8 mouse cellular contexts compared by ENCODE assay signal in the genomic region with DNA sequence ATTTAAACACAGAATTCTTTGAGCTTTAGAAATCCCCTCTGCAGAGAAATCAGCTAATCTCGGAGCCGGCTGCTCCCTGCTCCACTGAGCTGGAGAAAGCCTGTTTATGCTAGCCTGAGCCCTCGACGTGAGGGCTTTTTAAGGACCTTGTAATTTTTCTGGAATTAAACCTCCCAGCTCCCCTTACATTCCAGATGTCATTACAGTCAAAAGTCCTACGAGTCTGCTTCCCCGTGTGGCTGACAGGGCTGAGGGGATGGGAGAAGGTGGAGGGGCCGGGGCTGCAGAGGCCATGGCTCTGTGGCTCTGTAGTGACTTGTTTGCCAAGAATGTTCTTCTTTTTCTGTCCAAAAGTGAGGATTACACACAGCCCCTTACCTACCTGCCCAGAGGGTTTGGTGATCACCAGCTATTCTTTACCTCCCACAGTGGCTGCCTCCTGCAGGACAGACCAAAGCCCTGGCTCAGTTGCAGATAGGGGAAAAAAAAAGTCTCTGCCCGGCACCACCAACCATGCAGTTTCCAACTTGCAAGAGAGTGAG. TPM values are rescaled to one million over a fixed set of nuclear protein-coding genes. Genes with fewer than 3 reads are reported as not detected.
DNase-seq lines count a peak whose midpoint lies in the region; ATAC-seq and TF ChIP-seq lines count a peak whose summit lies in the region.

No protein-coding gene starts in this region.

- no peak for TF ChIP-seq CTCF in intestine, postnatal 0 days (IDR thresholded peaks at IDR 0.05; ENCODE audit: low read depth)

- DNase-seq in intestine, embryonic 14.5 days (ENCODE audit: low spot score) = no peak
- DNase-seq in embryonic facial prominence, embryonic 11.5 days (ENCODE audit: low spot score) = peak; percentile 59
- no peak for DNase-seq in midbrain, embryonic 14.5 days
- DNase-seq in thymus, postnatal 0 days (ENCODE audit: low spot score) = no peak
- DNase-seq in cerebellum, postnatal 4 days (ENCODE audit: low spot score in 2 of 2) = no peak
- no peak for DNase-seq in right cerebral cortex, postnatal 25 days

- no peak for ATAC-seq in intestine, embryonic 14.5 days (replicated peaks; ENCODE audit: low FRiP score, low TSS enrichment, low read depth)
- no peak for ATAC-seq in intestine, postnatal 0 days
- ATAC-seq in embryonic facial prominence, embryonic 11.5 days (replicated peaks; ENCODE audit: insufficient number of reproducible peaks, low FRiP score, low TSS enrichment, low read depth) = no peak
- no peak for ATAC-seq in hindbrain, embryonic 15.5 days (ENCODE audit: low FRiP score, low read depth)
- no peak for ATAC-seq in midbrain, embryonic 14.5 days (ENCODE audit: low FRiP score, low TSS enrichment)

- no peaks in the 10 kb centered on the region for H3K36me3 ChIP-seq in intestine, embryonic 14.5 days (ENCODE audit: control insufficient read depth, insufficient read depth, low read length)
- H3K36me3 ChIP-seq in intestine, postnatal 0 days (ENCODE audit: control insufficient read depth, insufficient read depth) = no peaks in the 10 kb centered on the region
- no peaks in the 10 kb centered on the region for H3K36me3 ChIP-seq in embryonic facial prominence, embryonic 11.5 days (replicated peaks; ENCODE audit: control insufficient read depth, insufficient read depth, low read depth, low read length)
- H3K36me3 ChIP-seq in hindbrain, embryonic 15.5 days = no peaks in the 10 kb centered on the region
- no peaks in the 10 kb centered on the region for H3K36me3 ChIP-seq in midbrain, embryonic 14.5 days (ENCODE audit: control insufficient read depth, insufficient read depth, low read length)

- 0 out of 2 replicates have a peak overlapping the region, but pooled peaks have one; percentile 14 for H3K27ac ChIP-seq in intestine, embryonic 14.5 days (ENCODE audit: low read depth)
- no peak overlapping the region for H3K27ac ChIP-seq in intestine, postnatal 0 days (ENCODE audit: low read depth, low read length)
- peak overlapping the region; percentile 87 for H3K27ac ChIP-seq in embryonic facial prominence, embryonic 11.5 days (replicated peaks; ENCODE audit: low read depth, low read length)
- H3K27ac ChIP-seq in hindbrain, embryonic 15.5 days (replicated peaks) = peak overlapping the region; percentile 91
- peak overlapping the region; percentile 91 for H3K27ac ChIP-seq in midbrain, embryonic 14.5 days (replicated peaks; ENCODE audit: low read depth, low read length)

- peaks cover 59% of the 10 kb centered on the region for H3K4me1 ChIP-seq in intestine, embryonic 14.5 days (replicated peaks; ENCODE audit: control insufficient read depth, insufficient read depth, low read length)
- H3K4me1 ChIP-seq in intestine, postnatal 0 days (replicated peaks; ENCODE audit: control insufficient read depth, insufficient read depth, low read length) = peaks cover 11% of the 10 kb centered on the region
- peaks cover 45% of the 10 kb centered on the region for H3K4me1 ChIP-seq in embryonic facial prominence, embryonic 11.5 days (ENCODE audit: control insufficient read depth, insufficient read depth, low read length)
- peaks cover 87% of the 10 kb centered on the region for H3K4me1 ChIP-seq in hindbrain, embryonic 15.5 days (replicated peaks)
- peaks cover 82% of the 10 kb centered on the region for H3K4me1 ChIP-seq in midbrain, embryonic 14.5 days (ENCODE audit: control insufficient read depth, insufficient read depth, low read length)

- no peaks in the 10 kb centered on the region for H3K9me3 ChIP-seq in intestine, embryonic 14.5 days (ENCODE audit: control insufficient read depth, low read length)
- no peaks in the 10 kb centered on the region for H3K9me3 ChIP-seq in intestine, postnatal 0 days (ENCODE audit: control insufficient read depth)
- H3K9me3 ChIP-seq in embryonic facial prominence, embryonic 11.5 days (replicated peaks; ENCODE audit: control insufficient read depth, low read length) = no peaks in the 10 kb centered on the region
- H3K9me3 ChIP-seq in hindbrain, embryonic 15.5 days = no peaks in the 10 kb centered on the region
- H3K9me3 ChIP-seq in midbrain, embryonic 14.5 days (ENCODE audit: control insufficient read depth, low read length) = no peaks in the 10 kb centered on the region

- no peak overlapping the region for H3K4me3 ChIP-seq in intestine, embryonic 14.5 days (ENCODE audit: low read depth, low read length)
- H3K4me3 ChIP-seq in intestine, postnatal 0 days (ENCODE audit: low read depth, low read length) = no peak overlapping the region
- no peak overlapping the region for H3K4me3 ChIP-seq in embryonic facial prominence, embryonic 11.5 days (ENCODE audit: low read depth, low read length)
- no peak overlapping the region for H3K4me3 ChIP-seq in hindbrain, embryonic 15.5 days
- H3K4me3 ChIP-seq in midbrain, embryonic 14.5 days (replicated peaks; ENCODE audit: low read depth, low read length) = no peak overlapping the region

- H3K27me3 ChIP-seq in intestine, embryonic 14.5 days (replicated peaks; ENCODE audit: control insufficient read depth, insufficient read depth, low read length) = no peaks in the 10 kb centered on the region
- no peaks in the 10 kb centered on the region for H3K27me3 ChIP-seq in intestine, postnatal 0 days (replicated peaks; ENCODE audit: control insufficient read depth, insufficient read depth, low read length)
- no peaks in the 10 kb centered on the region for H3K27me3 ChIP-seq in embryonic facial prominence, embryonic 11.5 days (ENCODE audit: control insufficient read depth, insufficient read depth, low read length)
- H3K27me3 ChIP-seq in hindbrain, embryonic 15.5 days = no peaks in the 10 kb centered on the region
- H3K27me3 ChIP-seq in midbrain, embryonic 14.5 days (ENCODE audit: control insufficient read depth, insufficient read depth, low read length) = no peaks in the 10 kb centered on the region

- H3K9ac ChIP-seq in intestine, embryonic 14.5 days (ENCODE audit: low read length) = no peak overlapping the region
- H3K9ac ChIP-seq in intestine, postnatal 0 days (ENCODE audit: low read depth, low read length) = no peak overlapping the region
- peak overlapping the region; percentile 54; the same call in 1 of the 2 replicates for H3K9ac ChIP-seq in embryonic facial prominence, embryonic 11.5 days (replicated peaks; ENCODE audit: low read length)
- H3K9ac ChIP-seq in hindbrain, embryonic 15.5 days = 0 out of 2 replicates have a peak overlapping the region, but pooled peaks have one; percentile 14
- H3K9ac ChIP-seq in midbrain, embryonic 14.5 days (replicated peaks; ENCODE audit: low read length) = peak overlapping the region; percentile 30; the same call in 1 of the 2 replicates

- WGBS in intestine, embryonic 14.5 days = 31% methylated on average over 8 of the region's 8 CpGs
- WGBS in intestine, postnatal 0 days = 56% methylated on average over 8 of the region's 8 CpGs
- 4% methylated on average over 8 of the region's 8 CpGs for WGBS in embryonic facial prominence, embryonic 11.5 days
- WGBS in hindbrain, embryonic 15.5 days = 8% methylated on average over 8 of the region's 8 CpGs
- WGBS in midbrain, embryonic 14.5 days = 5% methylated on average over 8 of the region's 8 CpGs

- no peak overlapping the region for H3K4me2 ChIP-seq in intestine, embryonic 14.5 days (ENCODE audit: low read length)
- H3K4me2 ChIP-seq in intestine, postnatal 0 days (replicated peaks; ENCODE audit: low read depth) = no peak overlapping the region
- H3K4me2 ChIP-seq in embryonic facial prominence, embryonic 11.5 days (ENCODE audit: low read depth, low read length) = peak overlapping the region; percentile 10; the same call in 1 of the 2 replicates
- peak overlapping the region; percentile 21; the same call in 1 of the 2 replicates for H3K4me2 ChIP-seq in hindbrain, embryonic 15.5 days
- H3K4me2 ChIP-seq in midbrain, embryonic 14.5 days (ENCODE audit: low read length) = peak overlapping the region; percentile 54

RNA-seq across cellular contexts. Expression of a gene that starts 29.0 kb away (rescaled TPM):
- polyA plus RNA-seq in intestine, embryonic 14.5 days (2014; fragmentation: Nextera tagmentation; extraction: Ambion mirVana) = 20.1 and 21.1 TPM in 2 replicates
- polyA plus RNA-seq in intestine, postnatal 0 days (2015; fragmentation: Nextera tagmentation; extraction: Ambion mirVana) = 16.7 and 17.1 TPM in 2 replicates
- 17.8 and 18.6 TPM in 2 replicates for polyA plus RNA-seq in embryonic facial prominence, embryonic 11.5 days (2014; fragmentation: Nextera tagmentation; extraction: Ambion mirVana)
- polyA plus RNA-seq in hindbrain, embryonic 15.5 days (2015; fragmentation: Nextera tagmentation; extraction: Ambion mirVana) = 27.8 and 31.9 TPM in 2 replicates
- 36.5 and 38.5 TPM in 2 replicates for polyA plus RNA-seq in midbrain, embryonic 14.5 days (2014; fragmentation: Nextera tagmentation; extraction: Ambion mirVana)
- polyA plus RNA-seq in thymus, postnatal 0 days (2015; fragmentation: Nextera tagmentation; extraction: Ambion mirVana) = 20.4 and 23.6 TPM in 2 replicates

RNA-seq across cellular contexts. Expression of a gene that starts 42.5 kb away (rescaled TPM):
- 64.3 and 73.9 TPM in 2 replicates for polyA plus RNA-seq in intestine, embryonic 14.5 days (2014; fragmentation: Nextera tagmentation; extraction: Ambion mirVana)
- 21.1 and 25.6 TPM in 2 replicates for polyA plus RNA-seq in intestine, postnatal 0 days (2015; fragmentation: Nextera tagmentation; extraction: Ambion mirVana)
- 122 and 130 TPM in 2 replicates for polyA plus RNA-seq in embryonic facial prominence, embryonic 11.5 days (2014; fragmentation: Nextera tagmentation; extraction: Ambion mirVana)
- polyA plus RNA-seq in hindbrain, embryonic 15.5 days (2015; fragmentation: Nextera tagmentation; extraction: Ambion mirVana) = 208 and 221 TPM in 2 replicates
- polyA plus RNA-seq in midbrain, embryonic 14.5 days (2014; fragmentation: Nextera tagmentation; extraction: Ambion mirVana) = 134 and 200 TPM in 2 replicates
- polyA plus RNA-seq in thymus, postnatal 0 days (2015; fragmentation: Nextera tagmentation; extraction: Ambion mirVana) = 47.5 and 52.3 TPM in 2 replicates

RNA-seq across cellular contexts. Expression of a gene that starts 42.6 kb away (rescaled TPM):
- 18.2 and 19.2 TPM in 2 replicates for polyA plus RNA-seq in intestine, embryonic 14.5 days (2014; fragmentation: Nextera tagmentation; extraction: Ambion mirVana)
- polyA plus RNA-seq in intestine, postnatal 0 days (2015; fragmentation: Nextera tagmentation; extraction: Ambion mirVana) = 5.2 and 6.2 TPM in 2 replicates
- 13.6 and 14.7 TPM in 2 replicates for polyA plus RNA-seq in embryonic facial prominence, embryonic 11.5 days (2014; fragmentation: Nextera tagmentation; extraction: Ambion mirVana)
- polyA plus RNA-seq in hindbrain, embryonic 15.5 days (2015; fragmentation: Nextera tagmentation; extraction: Ambion mirVana) = 10.2 and 11.3 TPM in 2 replicates
- 7.3 and 10.2 TPM in 2 replicates for polyA plus RNA-seq in midbrain, embryonic 14.5 days (2014; fragmentation: Nextera tagmentation; extraction: Ambion mirVana)
- polyA plus RNA-seq in thymus, postnatal 0 days (2015; fragmentation: Nextera tagmentation; extraction: Ambion mirVana) = 13.9 and 16.9 TPM in 2 replicates

Comparison
In these comparisons a context has a peak if more than half of its experiments do, and no peak if none do; other contexts are left out.
1. H3K4me2 ChIP-seq: peak in embryonic facial prominence, embryonic 11.5 days (single experiment), hindbrain, embryonic 15.5 days (single experiment) and midbrain, embryonic 14.5 days (single experiment); none in intestine, embryonic 14.5 days (single experiment) and intestine, postnatal 0 days (single experiment).
2. H3K9ac ChIP-seq: peak in embryonic facial prominence, embryonic 11.5 days (single experiment), hindbrain, embryonic 15.5 days (single experiment) and midbrain, embryonic 14.5 days (single experiment); none in intestine, embryonic 14.5 days (single experiment) and intestine, postnatal 0 days (single experiment).